Mouse (Mus musculus): ENCODE data around the gene Ttc8.

DNA sequence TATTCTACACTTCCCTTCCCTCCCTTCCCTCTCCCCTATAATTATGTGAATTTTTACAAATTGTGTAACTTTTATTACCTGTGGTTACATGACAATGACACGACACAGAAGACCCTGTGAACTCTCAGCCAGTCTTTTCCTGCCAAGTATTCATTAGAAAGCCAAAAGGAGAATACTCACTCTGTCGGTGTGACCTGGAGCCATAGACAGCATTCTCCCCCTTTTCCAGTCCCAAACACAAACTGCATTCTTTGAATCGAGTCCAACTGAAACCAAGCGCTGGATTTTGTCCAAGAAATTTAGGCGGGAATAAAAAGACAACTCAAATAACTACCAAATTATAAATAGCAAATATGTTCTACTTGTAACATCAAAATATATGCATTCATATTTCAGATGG is 38.6 kb upstream of the Ttc8 start:
- TF ChIP-seq CTCF (IDR thresholded peaks at IDR 0.05; ENCODE audit: extremely low read depth, insufficient read depth, insufficient read length, insufficient replicate concordance) (no peak), POLR2A (IDR thresholded peaks at IDR 0.05; ENCODE audit: low read depth, low read length) (no peak)

Measured in spleen, adult 2 months (tissue).